Mouse (Mus musculus) left cerebral cortex, postnatal 10 days (tissue): Measurements from ENCODE around the gene Ovch2. TPM values are rescaled to one million over a fixed set of nuclear protein-coding genes. Genes with fewer than 3 reads are reported as not detected.
"Not testable (repeated sequence)": the region's sequence is repeated elsewhere in the genome, so short reads cannot be mapped to it uniquely, and the experiment has no call there.

Experiments used
- DNase-seq, 2 experiments: peaks; one replicate each; pipeline ENCODE4 v3.0.0; 2021 to 2022; ENCODE audit warnings: low spot score in 2 of 2, mixed read lengths in 1 of 2; ENCODE audit errors: extremely low spot score in 1 of 2
- intact Hi-C: fragments of 180-260 bp; cut with DNase I; formaldehyde crosslinking; loops from one replicate; pipeline ENCODE4 v1.15.1; 2025
- total RNA-seq, 2 experiments: library from RNA; stranded (reverse); gene quantifications; 2 replicates each; pipeline ENCODE4 v1.2.3; 2021

Gene Ovch2
- total RNA-seq: not detected

DNA sequence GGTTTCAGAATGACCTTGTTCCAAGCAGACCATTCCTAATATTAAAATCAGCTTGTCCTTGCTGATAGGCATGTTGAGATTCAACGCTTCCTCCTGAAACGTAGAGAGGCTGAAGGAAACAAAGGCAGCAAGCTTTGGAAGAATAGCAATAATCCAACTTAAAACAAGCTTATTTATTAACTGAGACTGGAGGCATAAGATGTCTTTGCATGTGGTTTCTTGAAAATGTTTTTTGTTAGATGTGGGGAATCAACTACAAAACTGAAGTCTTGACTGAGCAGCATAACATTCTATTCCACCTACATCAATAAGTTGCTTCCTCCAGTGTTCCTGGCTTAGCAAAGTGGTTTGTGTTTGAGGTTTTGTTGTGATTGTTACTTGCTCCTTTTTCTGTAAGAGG lies at the start of gene Ovch2:
TSS of gene Ovch2 (minus strand) at position 101 of the 400 bp plus-strand sequence.
- no peak for DNase-seq
- intact Hi-C loops: no loop called here

DNA sequence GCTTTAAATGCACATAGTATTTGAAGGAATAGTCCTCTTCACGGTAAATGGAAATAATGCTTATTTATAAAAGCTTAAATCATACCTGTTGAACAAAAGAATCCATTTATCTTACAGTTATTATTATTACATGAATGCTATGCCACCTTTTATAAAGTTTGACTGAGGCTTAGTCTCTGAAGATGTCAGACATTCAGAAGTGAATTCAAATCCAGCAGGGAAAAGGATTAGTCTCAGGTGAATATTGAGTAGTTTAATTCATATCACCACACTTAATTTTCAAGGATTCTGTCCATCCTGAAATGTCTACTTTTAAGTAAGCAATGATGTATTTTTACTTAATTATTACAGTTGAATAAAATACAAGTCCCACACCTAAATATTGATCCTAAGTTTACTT lies 46.4 kb upstream of the Ovch2 start, which contains the start of gene Olfr470:
TSS of gene Olfr470 (minus strand) at position 101 of the 400 bp plus-strand sequence.
- DNase-seq, intact Hi-C loops: not testable (repeated sequence)

DNA sequence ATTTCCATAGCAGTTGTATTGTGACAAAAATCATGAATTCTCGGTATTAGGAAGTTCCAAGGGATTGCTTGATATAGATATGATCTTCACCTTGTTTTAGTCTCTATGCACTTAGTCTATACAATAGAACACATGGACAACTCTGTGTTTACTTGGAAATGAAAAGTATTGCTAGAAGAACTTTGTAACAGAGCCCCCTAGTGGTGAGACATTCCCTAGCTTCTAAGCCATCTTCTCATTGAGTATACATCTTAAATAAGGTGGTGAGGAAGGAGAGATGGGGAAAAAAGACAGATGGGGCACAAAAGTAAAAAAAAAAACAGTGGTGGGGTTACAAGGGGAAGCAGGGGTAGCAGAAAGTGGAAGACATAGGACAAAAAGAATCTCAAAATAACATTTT lies 40.7 kb upstream of the Ovch2 start:
- DNase-seq: no peak
- intact Hi-C loops: no loop called here

DNA sequence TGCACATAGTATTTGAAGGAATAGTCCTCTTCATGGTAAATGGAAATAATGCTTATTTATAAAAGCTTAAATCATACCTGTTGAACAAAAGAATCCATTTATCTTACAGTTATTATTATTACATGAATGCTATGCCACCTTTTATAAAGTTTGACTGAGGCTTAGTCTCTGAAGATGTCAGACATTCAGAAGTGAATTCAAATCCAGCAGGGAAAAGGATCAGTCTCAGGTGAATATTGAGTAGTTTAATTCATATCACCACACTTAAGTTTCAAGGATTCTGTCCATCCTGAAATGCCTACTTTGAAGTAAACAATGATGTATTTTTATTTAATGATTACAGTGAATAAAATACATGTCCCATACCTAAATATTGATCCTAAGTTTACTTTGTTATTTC lies 24.4 kb upstream of the Ovch2 start, which contains the start of gene Olfr469:
TSS of gene Olfr469 (minus strand) at position 101 of the 400 bp plus-strand sequence.
- DNase-seq, intact Hi-C loops: not testable (repeated sequence)

DNA sequence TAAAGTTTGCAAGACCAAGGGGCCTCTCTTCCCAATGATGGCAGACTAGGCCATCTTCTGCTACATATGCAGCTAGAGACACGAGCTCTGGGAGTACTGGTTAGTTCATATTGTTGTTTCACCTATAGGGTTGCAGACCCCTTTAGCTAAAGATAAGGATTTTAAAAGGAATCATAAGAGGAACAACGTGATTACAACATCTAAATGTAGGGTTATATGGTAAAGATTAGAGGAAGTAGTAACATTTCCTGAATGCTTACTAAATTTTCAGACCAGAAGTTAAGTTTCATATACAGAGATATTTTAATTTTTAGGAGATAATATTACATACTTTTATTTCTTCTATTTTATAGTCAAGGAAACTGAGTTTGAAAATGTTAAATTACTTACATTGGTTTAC lies 22.9 kb upstream of the Ovch2 start:
- DNase-seq, intact Hi-C loops: not testable (repeated sequence)

DNA sequence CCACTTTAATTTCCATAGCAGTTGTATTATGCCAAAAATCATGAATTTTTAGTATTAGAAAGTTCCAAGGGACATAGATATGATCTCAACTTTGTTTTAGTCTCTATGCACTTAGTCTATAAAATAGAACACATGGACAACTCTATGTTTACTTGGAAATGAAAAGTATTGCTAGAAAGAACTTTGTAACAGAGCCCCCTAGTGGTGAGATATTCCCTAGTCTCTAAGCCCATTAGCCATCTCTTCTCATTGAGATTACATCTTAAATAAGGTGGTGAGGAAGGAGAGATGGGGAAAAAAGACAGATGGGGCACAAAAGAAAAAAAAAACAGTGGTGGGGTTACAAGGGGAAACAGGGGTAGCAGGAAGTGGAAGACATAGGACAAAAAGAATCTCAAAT lies 18.4 kb upstream of the Ovch2 start:
- intact Hi-C loops: no loop called here
- no peak for DNase-seq

DNA sequence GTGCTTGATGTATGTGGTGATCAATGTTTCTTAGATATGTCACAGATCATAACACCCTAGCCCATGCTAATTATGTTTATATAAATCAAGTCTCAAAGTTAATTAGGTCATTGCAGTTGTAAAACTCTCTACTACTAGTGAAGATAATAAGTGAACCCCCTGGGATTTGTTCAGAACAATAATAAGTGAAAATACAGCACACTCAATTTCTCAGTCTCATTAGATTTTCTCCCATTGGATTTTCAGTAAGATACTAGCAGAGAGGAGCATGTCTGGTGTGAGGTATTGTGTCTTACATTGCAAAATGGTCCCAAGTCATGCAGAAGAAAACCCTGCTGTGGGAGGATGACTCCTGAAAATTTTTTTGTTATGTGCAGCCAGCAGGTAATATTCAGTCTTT lies 11.0 kb upstream of the Ovch2 start, which contains the start of gene Olfr467:
TSS of gene Olfr467 (plus strand) at position 301 of the 400 bp plus-strand sequence.
- no peak for DNase-seq
- intact Hi-C loops: no loop called here

DNA sequence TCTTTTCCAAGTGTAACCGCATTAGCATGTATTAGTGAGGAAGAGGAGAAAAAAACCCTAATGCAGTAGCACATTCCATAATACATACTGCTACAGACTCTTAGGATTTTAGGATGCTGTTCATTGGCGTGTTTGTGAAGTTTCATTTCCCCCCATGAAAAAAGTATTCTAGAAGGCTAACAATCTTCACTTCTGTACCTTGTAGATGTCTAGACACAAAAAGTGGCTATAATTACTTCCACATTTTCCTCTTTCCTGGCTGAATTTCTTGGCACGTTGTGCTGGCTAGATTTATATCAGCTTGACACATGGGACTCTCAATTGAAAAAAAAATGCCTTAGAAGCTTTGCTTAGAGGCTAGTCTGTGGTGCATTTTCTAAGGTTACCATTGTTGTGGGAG lies 1.1 kb upstream of the Ovch2 start:
- intact Hi-C loops: no loop called here
- no peak for DNase-seq

DNA sequence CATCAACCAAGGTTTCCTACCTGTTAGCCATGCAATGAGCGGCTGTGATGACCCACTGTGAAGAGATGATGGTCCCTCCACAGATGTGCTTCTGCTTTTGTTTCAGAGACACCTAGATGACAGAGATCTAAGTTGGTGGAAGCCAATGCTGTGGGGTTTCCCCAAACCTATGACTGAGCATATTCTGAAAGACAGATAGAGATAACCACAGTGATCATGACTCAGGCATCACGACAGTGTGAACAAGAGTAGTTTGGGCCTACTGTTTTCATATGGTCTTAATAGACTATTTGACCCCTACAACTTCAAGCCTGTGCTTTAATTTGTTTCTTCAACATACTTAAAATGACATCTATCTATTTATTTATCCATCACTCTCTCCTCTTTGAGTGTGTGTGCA lies 4.5 kb downstream of the Ovch2 start:
- intact Hi-C loops: no loop called here

DNA sequence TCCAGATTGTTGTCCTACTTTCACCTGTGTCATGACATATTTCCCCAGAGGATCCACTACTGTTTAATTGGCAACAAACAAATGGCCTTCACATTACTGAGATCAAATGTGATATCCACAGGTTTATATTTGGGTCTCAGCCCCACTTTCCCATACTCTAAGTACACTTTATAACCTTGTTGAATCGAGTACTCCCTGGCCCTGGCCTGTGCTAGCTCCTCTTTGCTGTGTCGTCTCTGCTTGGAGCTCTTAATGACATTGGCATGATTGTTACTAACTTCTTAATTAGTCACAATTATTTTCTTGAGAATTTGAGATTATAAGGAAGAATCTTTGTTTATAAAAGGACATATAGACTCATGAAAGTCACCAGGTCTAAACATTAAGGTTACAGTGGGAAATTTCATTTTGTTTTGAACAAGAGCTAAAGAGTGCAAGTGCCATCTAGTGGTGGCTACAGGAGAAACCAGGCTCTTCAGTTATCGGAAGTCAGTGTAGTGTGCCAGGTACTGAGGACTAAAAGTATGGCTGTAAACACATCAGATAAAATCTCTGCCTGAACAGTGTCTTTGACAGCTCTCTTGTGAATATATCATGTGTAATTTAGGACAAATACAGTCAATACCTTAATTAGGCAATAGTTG lies 12.9 kb downstream of the Ovch2 start:
- intact Hi-C loops: loop anchor here (2.0 kb wide), 1 partner anchor 39 kb away; no protein-coding TSS in a partner anchor
- DNase-seq: peak in 1 of 2 experiments; percentile 13

More for the DNA sequence above, 4.5 kb downstream of the Ovch2 start:
- DNase-seq: no peak

DNA sequence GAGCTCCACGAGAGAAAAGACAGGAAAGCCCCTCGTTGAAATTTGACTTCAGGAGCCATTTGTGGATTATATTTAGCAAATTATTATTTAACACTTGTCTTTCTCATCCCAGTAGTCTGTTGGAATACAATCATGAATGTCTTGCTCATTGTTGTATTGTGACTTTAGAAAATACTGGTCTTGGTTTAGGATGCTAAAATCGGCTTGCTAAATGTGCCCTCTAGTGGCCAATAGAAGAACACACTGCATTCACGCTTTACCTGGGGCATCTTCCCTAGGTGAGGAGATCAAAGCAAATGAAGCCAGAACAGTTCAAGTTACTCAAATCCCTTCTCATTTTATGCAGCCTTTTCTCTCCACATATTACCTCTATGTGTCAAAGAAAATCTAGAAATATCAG lies 21.4 kb downstream of the Ovch2 start:
- DNase-seq: no peak
- intact Hi-C loops: no loop called here

DNA sequence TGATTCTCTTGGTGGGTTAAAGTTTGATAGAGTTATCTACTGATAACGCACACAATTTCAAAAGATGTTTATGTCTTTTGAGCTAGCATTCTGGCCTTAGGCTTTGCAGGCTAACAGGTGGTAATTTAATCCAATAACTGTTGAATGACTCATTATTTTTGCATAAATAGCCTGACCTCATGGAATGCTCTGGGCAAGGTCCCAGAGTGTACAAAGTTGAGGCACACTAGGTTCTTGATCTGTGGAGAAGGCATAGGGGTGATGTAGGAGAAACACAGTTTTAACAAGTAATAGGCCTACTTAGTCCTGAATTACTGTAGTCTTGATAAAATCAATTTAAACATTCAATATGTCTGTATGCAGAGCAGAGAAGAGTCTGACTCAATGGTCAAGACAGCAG lies 22.8 kb downstream of the Ovch2 start:
- DNase-seq: no peak
- intact Hi-C loops: no loop called here

DNA sequence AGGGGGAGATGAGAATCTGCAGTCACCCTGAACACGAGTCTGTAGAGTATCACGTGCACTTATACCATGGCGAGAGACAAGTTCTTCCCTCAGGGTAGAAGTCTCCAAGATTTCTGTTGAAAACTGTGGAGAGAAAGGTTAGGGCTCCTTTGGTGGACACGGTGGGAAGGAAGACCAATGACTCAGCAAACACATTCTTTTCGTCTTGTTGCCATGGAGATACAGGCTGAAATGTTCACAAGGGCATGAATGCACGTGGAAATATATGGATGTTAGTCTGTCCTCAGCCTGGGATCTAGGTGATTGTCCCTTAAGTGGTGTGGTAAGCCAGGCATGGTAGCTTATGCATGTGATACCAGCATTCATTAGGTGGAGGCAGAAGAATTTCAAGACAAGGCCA lies 30.2 kb downstream of the Ovch2 start:
- no peak for DNase-seq

DNA sequence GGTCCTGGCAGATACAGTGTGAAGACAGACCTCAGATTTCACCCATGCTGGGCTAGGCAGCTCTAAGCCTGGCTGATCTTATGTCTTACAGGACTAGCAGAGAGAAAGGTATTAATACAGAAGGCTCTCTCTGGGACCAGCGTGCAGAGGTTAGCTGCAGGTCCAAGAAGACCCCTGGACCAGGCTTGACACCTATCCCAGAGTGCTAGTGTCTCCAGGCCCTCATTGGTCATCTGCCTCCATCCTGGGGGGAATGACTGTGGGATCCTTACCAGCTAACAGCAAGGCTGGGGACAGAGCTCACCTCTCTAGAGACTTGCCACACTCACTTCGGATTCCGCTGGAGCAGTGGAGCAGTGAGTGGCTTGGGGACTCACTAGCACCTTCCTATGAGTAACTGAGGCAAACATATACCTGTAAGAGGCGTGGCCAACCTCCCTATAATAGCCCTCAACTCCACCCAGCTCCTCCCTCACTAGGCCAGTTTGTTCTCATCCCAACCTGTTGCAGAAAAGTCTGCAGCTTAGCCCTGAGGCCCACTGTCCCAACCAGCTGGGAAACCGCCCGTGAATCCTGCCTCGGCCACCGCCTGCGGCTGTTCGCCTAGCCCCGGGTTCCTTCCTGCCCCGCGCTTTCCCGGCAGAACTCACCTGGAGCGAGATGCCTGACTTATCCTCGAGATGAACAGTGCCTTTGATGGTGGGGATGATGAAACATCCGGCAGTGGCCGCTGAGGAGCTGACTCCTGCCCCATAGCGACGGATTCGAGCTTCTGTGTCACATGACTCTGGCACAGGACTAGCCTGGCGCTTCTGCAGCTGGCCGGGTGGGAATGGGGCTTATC lies 43.5 kb downstream of the Ovch2 start, which contains the start of gene Cyb5r2:
TSS of gene Cyb5r2 (minus strand) at position 725 of the 844 bp plus-strand sequence.
- peak; percentile 19 to 52 for DNase-seq
- intact Hi-C loops: no loop called here

More for the DNA sequence above, 30.2 kb downstream of the Ovch2 start:
- intact Hi-C loops: no loop called here

DNA sequence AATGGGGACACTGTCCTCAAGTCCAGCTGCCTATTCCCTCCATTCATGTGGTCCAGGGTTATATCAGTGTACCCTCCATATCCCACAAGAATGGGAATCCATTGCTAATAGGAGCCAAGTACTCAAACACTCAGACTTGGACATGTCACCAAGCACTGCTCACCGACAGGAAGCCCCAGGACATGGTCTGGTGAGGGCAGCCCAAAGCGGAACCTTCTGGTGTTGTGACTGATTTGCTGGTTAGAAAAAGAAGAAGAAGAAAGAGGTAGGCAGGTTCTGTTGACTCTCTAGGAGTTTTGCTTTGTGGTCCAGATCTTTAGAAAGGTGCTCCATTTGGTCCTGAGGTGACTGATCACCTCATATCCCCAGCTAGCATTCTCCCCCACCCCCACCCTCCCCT lies 44.3 kb downstream of the Ovch2 start:
- no peak for DNase-seq
- intact Hi-C loops: no loop called here

DNA sequence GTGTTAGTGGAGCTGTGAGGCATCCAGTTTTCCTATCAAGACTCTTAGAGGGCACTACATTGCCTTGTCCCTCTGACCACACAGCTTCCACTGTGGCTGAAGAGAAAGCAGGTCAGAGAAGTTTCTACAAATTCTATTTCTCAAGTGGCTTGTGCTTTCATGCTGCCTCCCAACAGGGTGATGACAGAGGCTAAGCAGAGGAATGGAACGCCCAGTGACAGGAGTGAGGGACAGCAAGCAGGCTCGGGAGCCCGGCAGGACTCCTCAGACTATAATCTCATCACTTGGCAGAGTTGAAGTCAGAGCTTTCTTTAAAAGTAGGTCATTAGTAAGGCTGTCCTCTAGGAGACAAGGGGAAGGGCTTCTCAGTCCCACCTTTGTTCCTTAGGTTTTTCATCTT lies 45.1 kb downstream of the Ovch2 start:
- DNase-seq: no peak
- intact Hi-C loops: no loop called here

DNA sequence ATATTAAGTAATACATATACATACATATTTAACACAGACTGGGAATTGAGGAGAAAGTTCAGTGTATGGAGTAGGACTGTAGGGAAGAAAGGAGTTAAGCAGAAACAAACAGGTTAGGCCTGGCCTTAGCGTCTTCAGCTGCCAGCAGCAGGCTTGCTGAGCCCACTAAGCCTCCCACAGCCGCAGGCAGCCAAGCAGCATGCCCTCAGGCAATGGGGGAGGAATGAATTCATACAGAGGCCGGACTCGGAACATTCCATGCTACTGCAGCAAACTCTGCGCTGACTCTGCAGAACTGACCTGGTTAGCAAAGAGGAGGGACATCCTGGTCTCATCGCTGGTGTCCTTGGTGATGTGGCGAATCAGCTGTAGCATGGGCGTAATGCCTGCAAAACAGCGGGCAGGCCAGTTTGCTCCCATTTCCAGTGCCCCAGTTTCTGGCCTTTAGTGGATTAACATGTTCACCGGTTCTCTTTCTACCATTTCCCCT lies 48.9 kb downstream of the Ovch2 start:
- intact Hi-C loops: no loop called here

DNA sequence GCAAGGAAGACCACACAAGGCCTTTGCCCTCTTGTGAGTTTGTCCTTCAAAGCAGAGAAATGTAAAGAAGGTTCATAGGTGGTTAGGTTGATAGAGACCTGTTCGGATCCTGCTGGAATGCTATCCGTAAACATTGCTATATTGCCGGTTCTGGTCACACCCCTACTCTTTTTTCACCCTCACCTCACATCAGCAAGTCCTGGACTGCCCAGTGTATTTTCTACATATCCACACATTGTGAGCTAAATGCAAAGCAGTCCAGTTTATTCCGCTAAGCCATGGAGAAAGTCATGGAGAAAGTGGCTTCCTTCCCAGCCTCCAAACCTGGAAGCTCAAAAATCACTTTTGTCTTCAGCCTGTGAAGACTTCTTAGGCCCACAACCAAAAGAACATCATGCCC lies 51.3 kb downstream of the Ovch2 start:
- DNase-seq: no peak
- intact Hi-C loops: loop anchor here (2.0 to 10.0 kb wide), 4 partner anchors 37 to 1183 kb away; partner anchors contain the start of genes Eif3f and Nlrp10

More for the DNA sequence above, 48.9 kb downstream of the Ovch2 start:
- DNase-seq: no peak

DNA sequence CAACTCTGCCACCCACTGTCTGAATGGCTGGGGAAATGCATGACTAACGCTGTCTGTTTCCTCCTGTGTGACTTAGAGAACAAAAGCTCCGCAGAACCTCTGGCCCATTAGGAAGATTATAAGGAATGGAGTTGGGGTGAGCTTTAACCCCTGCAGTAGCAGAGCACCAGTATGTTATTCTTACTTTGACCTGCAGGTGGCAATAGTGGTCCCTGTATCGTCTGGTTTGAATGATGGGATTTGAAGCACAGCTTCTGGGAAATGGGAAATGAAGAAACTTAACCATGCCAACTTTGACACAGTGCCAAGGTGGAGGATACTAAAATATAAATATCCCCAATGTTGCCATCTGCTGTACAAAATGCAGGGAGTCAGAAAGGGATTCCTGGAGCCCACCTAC lies 51.7 kb downstream of the Ovch2 start:
- peak in 1 of 2 experiments; percentile 27 for DNase-seq
- intact Hi-C loops: loop anchor here (2.0 to 10.0 kb wide), 4 partner anchors 38 to 1183 kb away; partner anchors contain the start of genes Eif3f and Nlrp10
